Mouse (Mus musculus) CH12.LX (cell line): ENCODE measurements around the gene Nek9.

ENCODE experiments used
- CHD1 ChIP-seq: IDR thresholded peaks from 2 replicates; pipeline ENCODE4 v1.6.1; 2012; ENCODE audit warnings: low read depth, low read length, improper control_type of control experiment, inconsistent platforms
- CTCF ChIP-seq, 2 experiments: IDR thresholded peaks in 1 of 2; conservative IDR thresholded peaks in 1 of 2; 2 replicates each; pipeline ENCODE4 v1.5.1; 2011 to 2012; ENCODE audit warnings: low read depth in 2 of 2, low read length in 2 of 2, improper control_type of control experiment in 1 of 2, inconsistent platforms in 1 of 2, mild to moderate bottlenecking in 1 of 2, moderate library complexity in 1 of 2
- EP300 ChIP-seq: IDR thresholded peaks from 2 replicates; pipeline ENCODE4 v1.6.1; 2011; ENCODE audit warnings: low read length, improper control_type of control experiment
- HCFC1 ChIP-seq: IDR thresholded peaks from 2 replicates; pipeline ENCODE4 v1.6.1; 2012; ENCODE audit warnings: low read depth, mild to moderate bottlenecking, inconsistent platforms, low read length, improper control_type of control experiment
- MAX ChIP-seq: IDR thresholded peaks from 2 replicates; pipeline ENCODE4 v1.6.1; 2011; ENCODE audit warnings: low read length, improper control_type of control experiment
- MAZ ChIP-seq: IDR thresholded peaks from 2 replicates; pipeline ENCODE4 v1.6.1; 2012; ENCODE audit warnings: low read depth, mild to moderate bottlenecking, inconsistent platforms, low read length, improper control_type of control experiment, moderate library complexity
- MEF2A ChIP-seq: IDR thresholded peaks from 2 replicates; pipeline ENCODE4 v1.6.1; 2014; ENCODE audit warnings: low read depth, mild to moderate bottlenecking, inconsistent platforms, low read length, improper control_type of control experiment, borderline replicate concordance
- MYC ChIP-seq: IDR thresholded peaks from 2 replicates; pipeline ENCODE4 v1.6.1; 2011; ENCODE audit warnings: low read depth, mild to moderate bottlenecking, improper control_type of control experiment, low read length
- NELFE ChIP-seq: IDR thresholded peaks from 2 replicates; pipeline ENCODE4 v1.6.1; 2011; ENCODE audit warnings: low read depth, low read length, improper control_type of control experiment
- POLR2A ChIP-seq: IDR thresholded peaks from 2 replicates; pipeline ENCODE4 v1.6.1; 2011; ENCODE audit warnings: low read depth, mild to moderate bottlenecking, improper control_type of control experiment, low read length
- RAD21 ChIP-seq: IDR thresholded peaks from 2 replicates; pipeline ENCODE4 v1.6.1; 2011; ENCODE audit warnings: low read depth, mild to moderate bottlenecking, low read length, improper control_type of control experiment, moderate library complexity
- SIN3A ChIP-seq: IDR thresholded peaks from 2 replicates; pipeline ENCODE4 v1.6.1; 2012; ENCODE audit warnings: low read length, improper control_type of control experiment, inconsistent platforms
- TCF12 ChIP-seq: IDR thresholded peaks from 2 replicates; pipeline ENCODE4 v1.6.1; 2014; ENCODE audit warnings: low read depth, mild to moderate bottlenecking, inconsistent platforms, low read length, improper control_type of control experiment
- ZNF384 ChIP-seq: IDR thresholded peaks from 2 replicates; pipeline ENCODE4 v1.6.1; 2012; ENCODE audit warnings: low read depth, low read length, improper control_type of control experiment, inconsistent platforms

GRCm38 (mm10) chr12:85362510-85362909 lies 23.3 kb upstream of the Nek9 start:
- no peak for TF ChIP-seq EP300
- no peak for TF ChIP-seq CTCF (conservative IDR thresholded peaks at IDR 0.05 in 1 of 2, IDR thresholded peaks at IDR 0.05 in 1 of 2; ENCODE audit: low read depth in 2 of 2, low read length in 2 of 2)
- no peak for TF ChIP-seq CHD1
- no peak for TF ChIP-seq POLR2A
- TF ChIP-seq HCFC1: no peak
- no peak for TF ChIP-seq RAD21
- TF ChIP-seq MEF2A: no peak
- no peak for TF ChIP-seq MAX
- TF ChIP-seq ZNF384: no peak
- TF ChIP-seq SIN3A: no peak
- TF ChIP-seq MAZ: no peak
- no peak for TF ChIP-seq MYC
- TF ChIP-seq NELFE: no peak
- TF ChIP-seq TCF12: no peak
